Mouse (Mus musculus): ENCODE results near the gene Tnfrsf25. TPM values are rescaled to one million over a fixed set of nuclear protein-coding genes. Genes with fewer than 3 reads are reported as not detected.

Tnfrsf25 gene
- polyA plus RNA-seq, 1 experiment, result 3.8 TPM

DNA sequence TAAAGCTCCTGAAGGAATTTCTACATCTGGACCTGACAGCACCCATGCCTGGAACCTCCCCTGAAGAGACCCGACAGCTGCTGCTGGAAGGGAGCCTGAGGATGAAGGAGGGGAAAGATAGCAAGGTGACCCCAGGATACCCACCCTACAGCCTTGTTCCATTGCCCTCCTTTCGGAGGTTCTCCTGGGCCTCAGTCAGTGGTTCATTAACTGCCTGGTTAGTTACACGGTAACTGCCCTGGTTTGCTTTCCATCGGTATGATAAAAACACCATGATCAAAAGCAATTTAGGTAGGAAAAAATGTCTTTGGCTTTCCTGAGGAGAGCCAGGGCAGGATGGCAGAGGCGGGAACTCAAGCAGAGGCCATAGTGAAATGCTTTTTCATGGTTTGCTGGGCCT, 7.1 kb upstream of the Tnfrsf25 start:
- WGBS, result 93% methylated on average over 5 of the region's 5 CpGs
- Histone ChIP-seq H3K27ac (ENCODE audit: insufficient read depth, low read depth, low read length) (no peak overlapping the region), H3K36me3 (ENCODE audit: control insufficient read depth, insufficient read depth, low read length) (no peaks in the 10 kb centered on the region), H3K4me1 (ENCODE audit: control insufficient read depth, insufficient read depth, insufficient read length, low read length) (peaks cover 12% of the 10 kb centered on the region), H3K4me3 (ENCODE audit: low read depth, low read length) (no peak overlapping the region), H3K27me3 (ENCODE audit: control insufficient read depth, insufficient read depth, low read length) (no peaks in the 10 kb centered on the region)
- TF ChIP-seq CTCF (IDR thresholded peaks at IDR 0.05; ENCODE audit: extremely low read depth, insufficient read length, insufficient replicate concordance, low read depth, low read length) (no peak), POLR2A (IDR thresholded peaks at IDR 0.05; ENCODE audit: low read depth, low read length) (no peak)

DNA sequence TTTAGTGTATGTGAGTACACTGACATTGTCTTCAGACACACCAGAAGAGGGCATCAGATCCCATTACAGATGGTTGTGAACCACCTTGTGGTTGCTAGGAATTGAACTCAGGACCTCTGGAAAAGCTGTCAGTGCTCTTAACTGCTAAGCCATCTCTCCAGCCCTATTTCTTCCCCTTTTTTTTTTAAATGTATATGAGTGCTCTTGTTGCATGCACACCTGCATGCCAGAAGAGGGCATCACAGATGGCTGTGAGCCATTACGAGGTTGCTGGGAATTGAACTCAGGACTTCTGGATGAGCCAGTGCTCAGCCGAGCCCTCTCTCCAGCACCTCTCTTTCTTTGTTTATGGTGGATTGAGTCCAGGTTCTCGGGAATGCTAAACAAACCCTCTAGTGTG, 6.2 kb upstream of the Tnfrsf25 start:
- no peak overlapping the region for H3K27ac ChIP-seq (ENCODE audit: insufficient read depth, low read depth, low read length)
- H3K4me1 ChIP-seq (ENCODE audit: control insufficient read depth, insufficient read depth, insufficient read length, low read length), result peaks cover 4% of the 10 kb centered on the region
- no peak for TF ChIP-seq POLR2A (IDR thresholded peaks at IDR 0.05; ENCODE audit: low read depth, low read length)
- TF ChIP-seq CTCF (IDR thresholded peaks at IDR 0.05; ENCODE audit: extremely low read depth, insufficient read length, insufficient replicate concordance, low read depth, low read length), result no peak
- no peak overlapping the region for H3K4me3 ChIP-seq (ENCODE audit: low read depth, low read length)
- 71% methylated on average over 3 of the region's 3 CpGs for WGBS
- no peaks in the 10 kb centered on the region for H3K27me3 ChIP-seq (ENCODE audit: control insufficient read depth, insufficient read depth, low read length)
- 0 out of 2 replicates have a peak, but pooled peaks cover 1% of the 10 kb centered on the region for H3K36me3 ChIP-seq (ENCODE audit: control insufficient read depth, insufficient read depth, low read length)

DNA sequence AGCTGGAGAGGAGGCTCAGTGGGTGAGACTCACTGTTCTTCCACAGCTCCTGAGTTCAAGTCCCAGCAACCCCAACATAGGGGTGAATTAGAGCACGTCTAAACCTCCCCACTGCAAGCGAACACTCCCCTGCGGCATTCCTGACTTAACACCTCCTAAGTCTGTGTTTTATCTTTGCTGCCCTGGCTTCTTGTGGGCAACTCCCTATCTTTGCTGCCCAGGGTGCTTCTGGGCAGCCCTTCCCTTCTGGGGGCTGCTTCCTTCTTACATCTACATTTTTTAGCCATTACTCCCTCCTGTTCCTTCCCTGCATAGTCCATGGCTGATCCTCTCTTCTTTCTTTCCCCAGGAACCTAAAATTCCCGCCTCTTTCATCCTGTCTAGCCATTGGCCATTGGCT, 5.0 kb upstream of the Tnfrsf25 start:
- Histone ChIP-seq H3K36me3 (ENCODE audit: control insufficient read depth, insufficient read depth, low read length) (0 out of 2 replicates have a peak, but pooled peaks cover 1% of the 10 kb centered on the region), H3K4me3 (ENCODE audit: low read depth, low read length) (no peak overlapping the region), H3K27me3 (ENCODE audit: control insufficient read depth, insufficient read depth, low read length) (0 out of 2 replicates have a peak, but pooled peaks cover under 1% of the 10 kb centered on the region), H3K4me1 (ENCODE audit: control insufficient read depth, insufficient read depth, insufficient read length, low read length) (peaks cover 3% of the 10 kb centered on the region; the same call in 1 of the 2 replicates), H3K27ac (ENCODE audit: insufficient read depth, low read depth, low read length) (no peak overlapping the region)
- 91% methylated on average over 4 of the region's 4 CpGs for WGBS
- TF ChIP-seq POLR2A (IDR thresholded peaks at IDR 0.05; ENCODE audit: low read depth, low read length), result no peak
- no peak for TF ChIP-seq CTCF (IDR thresholded peaks at IDR 0.05; ENCODE audit: extremely low read depth, insufficient read length, insufficient replicate concordance, low read depth, low read length)

DNA sequence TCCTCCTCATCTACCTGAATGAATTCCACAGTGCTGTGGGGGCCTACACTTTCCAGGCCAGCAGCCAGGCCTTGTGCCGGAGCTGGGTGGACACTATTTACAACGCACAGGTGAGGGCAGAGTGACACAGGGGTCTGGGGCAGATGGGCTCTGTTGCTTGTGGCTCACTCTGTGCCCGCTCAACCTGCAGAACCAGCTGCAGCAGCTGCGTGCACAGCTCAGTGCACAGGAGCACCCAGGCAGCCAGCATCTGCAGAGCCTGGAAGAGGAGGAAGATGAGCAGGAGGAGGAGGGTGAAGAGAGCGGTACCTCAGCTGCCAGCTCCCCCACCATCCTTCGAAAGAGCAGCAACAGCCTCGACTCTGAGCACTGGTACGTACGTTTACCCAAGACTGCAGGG, 3.4 kb upstream of the Tnfrsf25 start:
- WGBS, result 88% methylated on average over 9 of the region's 9 CpGs
- TF ChIP-seq POLR2A (IDR thresholded peaks at IDR 0.05; ENCODE audit: low read depth, low read length), result no peak
- no peak for TF ChIP-seq CTCF (IDR thresholded peaks at IDR 0.05; ENCODE audit: extremely low read depth, insufficient read length, insufficient replicate concordance, low read depth, low read length)
- no peak overlapping the region for H3K27ac ChIP-seq (ENCODE audit: insufficient read depth, low read depth, low read length)
- 0 out of 2 replicates have a peak, but pooled peaks cover 1% of the 10 kb centered on the region for H3K36me3 ChIP-seq (ENCODE audit: control insufficient read depth, insufficient read depth, low read length)
- no peak overlapping the region for H3K4me3 ChIP-seq (ENCODE audit: low read depth, low read length)
- H3K4me1 ChIP-seq (ENCODE audit: control insufficient read depth, insufficient read depth, insufficient read length, low read length), result 0 out of 2 replicates have a peak, but pooled peaks cover 3% of the 10 kb centered on the region
- 0 out of 2 replicates have a peak, but pooled peaks cover 7% of the 10 kb centered on the region for H3K27me3 ChIP-seq (ENCODE audit: control insufficient read depth, insufficient read depth, low read length)

DNA sequence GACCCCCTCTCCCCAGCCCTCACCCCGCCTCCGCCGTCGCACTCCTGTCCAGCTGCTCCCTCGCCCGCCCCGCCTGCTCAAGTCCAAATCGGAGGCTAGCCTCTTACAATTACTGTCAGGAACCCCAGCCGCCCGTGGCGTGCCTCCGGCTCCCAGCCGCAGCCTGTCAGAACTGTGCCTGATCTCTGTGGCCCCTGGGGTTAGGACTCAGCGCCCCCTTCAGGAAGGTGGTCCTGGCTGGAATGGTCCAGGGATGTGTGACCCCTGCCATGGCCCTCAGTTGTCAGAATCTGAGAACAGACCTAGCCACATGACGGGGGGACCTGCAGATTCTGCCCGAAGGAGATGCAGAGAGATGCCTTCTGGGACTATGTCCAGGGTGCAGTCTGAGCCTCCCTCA, 1.7 kb upstream of the Tnfrsf25 start:
- TF ChIP-seq POLR2A (IDR thresholded peaks at IDR 0.05; ENCODE audit: low read depth, low read length) (no peak), CTCF (IDR thresholded peaks at IDR 0.05; ENCODE audit: extremely low read depth, insufficient read length, insufficient replicate concordance, low read depth, low read length) (no peak)
- 91% methylated on average over 16 of the region's 16 CpGs for WGBS
- Histone ChIP-seq H3K4me3 (ENCODE audit: low read depth, low read length) (no peak overlapping the region), H3K4me1 (ENCODE audit: control insufficient read depth, insufficient read depth, insufficient read length, low read length) (no peaks in the 10 kb centered on the region), H3K27ac (ENCODE audit: insufficient read depth, low read depth, low read length) (no peak overlapping the region), H3K27me3 (ENCODE audit: control insufficient read depth, insufficient read depth, low read length) (peaks cover 10% of the 10 kb centered on the region; the same call in 1 of the 2 replicates), H3K36me3 (ENCODE audit: control insufficient read depth, insufficient read depth, low read length) (0 out of 2 replicates have a peak, but pooled peaks cover 1% of the 10 kb centered on the region)

DNA sequence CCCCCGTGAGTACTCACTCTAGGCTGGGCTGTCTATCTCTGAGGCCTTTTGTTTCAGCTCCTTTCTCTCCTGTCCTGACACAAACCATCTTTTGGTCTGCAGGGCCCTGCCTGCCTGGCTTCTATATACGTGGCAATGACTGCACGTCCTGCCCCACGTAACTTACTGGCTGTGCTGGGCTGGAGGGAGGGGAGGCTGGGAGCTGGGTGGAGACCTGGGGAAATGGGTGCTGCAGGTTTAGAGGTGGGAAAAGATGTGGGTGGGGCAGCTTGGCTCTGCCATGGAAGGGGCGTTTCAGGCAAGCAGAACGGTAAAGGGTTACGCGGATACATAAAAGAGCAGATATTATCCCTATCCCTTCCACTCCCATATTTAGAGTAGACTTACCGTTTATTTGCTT, 1.8 kb downstream of the Tnfrsf25 start:
- Histone ChIP-seq H3K27ac (ENCODE audit: insufficient read depth, low read depth, low read length) (no peak overlapping the region), H3K4me1 (ENCODE audit: control insufficient read depth, insufficient read depth, insufficient read length, low read length) (peaks cover 2% of the 10 kb centered on the region; the same call in 1 of the 2 replicates), H3K27me3 (ENCODE audit: control insufficient read depth, insufficient read depth, low read length) (peaks cover 30% of the 10 kb centered on the region), H3K36me3 (ENCODE audit: control insufficient read depth, insufficient read depth, low read length) (0 out of 2 replicates have a peak, but pooled peaks cover 1% of the 10 kb centered on the region), H3K4me3 (ENCODE audit: low read depth, low read length) (no peak overlapping the region)
- 34% methylated on average over 9 of the region's 9 CpGs for WGBS
- TF ChIP-seq POLR2A (IDR thresholded peaks at IDR 0.05; ENCODE audit: low read depth, low read length), result no peak
- TF ChIP-seq CTCF (IDR thresholded peaks at IDR 0.05; ENCODE audit: extremely low read depth, insufficient read length, insufficient replicate concordance, low read depth, low read length), result no peak

DNA sequence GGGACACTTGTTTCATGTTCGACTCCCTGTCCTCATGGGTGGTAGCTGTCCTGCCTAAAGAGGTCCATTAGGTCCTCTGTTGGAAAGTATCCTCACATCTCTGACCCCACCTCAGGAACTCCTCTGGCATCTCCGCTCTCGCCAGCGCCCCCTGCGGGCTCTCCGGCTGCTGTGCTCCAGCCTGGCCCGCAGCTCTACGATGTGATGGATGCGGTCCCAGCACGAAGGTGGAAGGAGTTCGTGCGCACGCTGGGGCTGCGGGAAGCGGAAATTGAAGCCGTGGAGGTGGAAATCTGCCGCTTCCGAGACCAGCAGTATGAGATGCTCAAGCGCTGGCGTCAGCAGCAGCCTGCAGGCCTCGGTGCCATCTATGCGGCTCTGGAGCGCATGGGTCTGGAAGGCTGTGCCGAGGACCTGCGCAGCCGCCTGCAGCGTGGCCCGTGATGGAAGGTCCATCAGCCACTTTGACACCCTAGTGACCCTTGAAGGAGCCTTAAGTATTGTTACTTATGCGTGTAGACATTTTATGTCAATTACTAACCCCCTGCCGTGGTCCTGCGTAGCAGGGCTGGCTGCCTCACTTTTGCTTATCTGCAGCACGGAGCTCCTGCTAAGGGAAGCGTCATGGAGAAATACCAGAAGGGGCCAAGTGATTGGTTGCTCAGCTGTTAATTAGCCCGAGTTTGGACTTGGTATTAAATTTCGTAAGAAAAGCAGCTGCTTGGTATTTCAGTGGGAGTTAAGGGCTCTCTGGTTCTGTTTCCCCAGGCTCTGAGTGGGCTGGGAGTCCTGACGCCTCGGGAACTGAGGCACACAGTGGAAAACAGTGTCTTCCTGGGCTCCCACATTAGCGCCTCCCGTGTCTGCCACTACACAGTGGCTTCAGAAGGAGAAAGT, 3.9 kb downstream of the Tnfrsf25 start:
- Histone ChIP-seq H3K4me1 (ENCODE audit: control insufficient read depth, insufficient read depth, insufficient read length, low read length) (peaks cover 2% of the 10 kb centered on the region; the same call in 1 of the 2 replicates), H3K27me3 (ENCODE audit: control insufficient read depth, insufficient read depth, low read length) (peaks cover 30% of the 10 kb centered on the region), H3K36me3 (ENCODE audit: control insufficient read depth, insufficient read depth, low read length) (peaks cover 8% of the 10 kb centered on the region), H3K27ac (ENCODE audit: insufficient read depth, low read depth, low read length) (no peak overlapping the region), H3K4me3 (ENCODE audit: low read depth, low read length) (no peak overlapping the region)
- TF ChIP-seq POLR2A (IDR thresholded peaks at IDR 0.05; ENCODE audit: low read depth, low read length) (no peak; the same call in 1 of the 2 replicates), CTCF (IDR thresholded peaks at IDR 0.05; ENCODE audit: extremely low read depth, insufficient read length, insufficient replicate concordance, low read depth, low read length) (peak; percentile 50; the same call in 1 of the 2 replicates)
- 20% methylated on average over 39 of the region's 39 CpGs for WGBS
